Mouse (Mus musculus): ENCODE measurements around the gene Cdh20. TPM values are rescaled to one million over a fixed set of nuclear protein-coding genes. Genes with fewer than 3 reads are reported as not detected.

Gene Cdh20
- 1 to 10 TPM; 2.4 to 2.9 TPM for total RNA-seq (2021)

GRCm38 (mm10) chr1:104768371-104769249 is at the start of gene Cdh20:
Cdh20 (plus strand) TSS chr1:104768529.
- peak; percentile 17 for DNase-seq

GRCm38 (mm10) chr1:104746816-104747215 is 21.5 kb upstream of the Cdh20 start:
- DNase-seq, result no peak

- DNase-seq, result no peak
These were observed 20.9 kb upstream of the Cdh20 start for GRCm38 (mm10) chr1:104747438-104747837.

GRCm38 (mm10) chr1:104754483-104754882 is 13.8 kb upstream of the Cdh20 start:
- DNase-seq, result no peak

- DNase-seq, result no peak
These were observed 12.4 kb upstream of the Cdh20 start for GRCm38 (mm10) chr1:104755896-104756295.

GRCm38 (mm10) chr1:104769250-104769607 is 900 bp downstream of the Cdh20 start:
- DNase-seq, result peak; percentile 17

GRCm38 (mm10) chr1:104771937-104772336 is 3.6 kb downstream of the Cdh20 start:
- no peak for DNase-seq

GRCm38 (mm10) chr1:104773207-104773606 is 4.9 kb downstream of the Cdh20 start:
- DNase-seq, result no peak

- DNase-seq, result no peak
These were observed 25.2 kb downstream of the Cdh20 start for GRCm38 (mm10) chr1:104793488-104793887.

- no peak for DNase-seq
These were observed 27.8 kb downstream of the Cdh20 start for GRCm38 (mm10) chr1:104796146-104796545.

GRCm38 (mm10) chr1:104797139-104797538 is 28.8 kb downstream of the Cdh20 start:
- DNase-seq, result no peak

- no peak for DNase-seq
These were observed 36.4 kb downstream of the Cdh20 start for GRCm38 (mm10) chr1:104804746-104805145.

- no peak for DNase-seq
These were observed 38.9 kb downstream of the Cdh20 start for GRCm38 (mm10) chr1:104807214-104807613.

GRCm38 (mm10) chr1:104817510-104817909 is 49.2 kb downstream of the Cdh20 start:
- no peak for DNase-seq

- DNase-seq, result peak; percentile 13
These were observed 59.8 kb downstream of the Cdh20 start for GRCm38 (mm10) chr1:104828106-104828505.

GRCm38 (mm10) chr1:104838206-104838915 is 70.0 kb downstream of the Cdh20 start:
- no peak for DNase-seq

GRCm38 (mm10) chr1:104839051-104839450 is 70.7 kb downstream of the Cdh20 start:
- DNase-seq, result no peak

GRCm38 (mm10) chr1:104848256-104848919 is 80.1 kb downstream of the Cdh20 start:
- DNase-seq, result no peak

GRCm38 (mm10) chr1:104848920-104849272 is 80.6 kb downstream of the Cdh20 start:
- DNase-seq, result no peak

GRCm38 (mm10) chr1:104877384-104877783 is 109.1 kb downstream of the Cdh20 start:
- no peak for DNase-seq

GRCm38 (mm10) chr1:104901815-104902214 is 133.5 kb downstream of the Cdh20 start:
- DNase-seq, result no peak

- no peak for DNase-seq
These were observed 135.1 kb downstream of the Cdh20 start for GRCm38 (mm10) chr1:104903409-104903808.

GRCm38 (mm10) chr1:104912407-104912806 is 144.1 kb downstream of the Cdh20 start:
- DNase-seq, result no peak
